Mouse (Mus musculus): ENCODE measurements around the gene Ddah2. TPM values are rescaled to one million over a fixed set of nuclear protein-coding genes. Genes with fewer than 3 reads are reported as not detected.

Gene Ddah2
- polyA plus RNA-seq, 1 experiment from 2014 or later: 484 TPM

GRCm38 (mm10) chr17:35082841-35083576 is 24.2 kb downstream of the Ddah2 start:
- H3K27me3 ChIP-seq (replicated peaks; ENCODE audit: control insufficient read depth, insufficient read depth, low read length): no peaks in the 10 kb centered on the region
- no peak overlapping the region for H3K4me2 ChIP-seq (ENCODE audit: low read length)
- 85% methylated on average over 16 of the region's 16 CpGs for WGBS
- no peaks in the 10 kb centered on the region for H3K9me3 ChIP-seq (ENCODE audit: control insufficient read depth, low read length)
- no peak overlapping the region for H3K9ac ChIP-seq (replicated peaks; ENCODE audit: low read depth, low read length)
- no peak overlapping the region for H3K27ac ChIP-seq (ENCODE audit: low read length)
- no peaks in the 10 kb centered on the region for H3K36me3 ChIP-seq (ENCODE audit: control insufficient read depth, insufficient read depth)
- ATAC-seq: no peak
- H3K4me1 ChIP-seq (replicated peaks; ENCODE audit: control insufficient read depth, insufficient read depth, low read length): peaks cover 5% of the 10 kb centered on the region; the same call in 1 of the 2 replicates
- H3K4me3 ChIP-seq (replicated peaks; ENCODE audit: low read length): no peak overlapping the region

GRCm38 (mm10) chr17:35083929-35084497 is 25.2 kb downstream of the Ddah2 start:
- Histone ChIP-seq H3K4me1 (replicated peaks; ENCODE audit: control insufficient read depth, insufficient read depth, low read length) (peaks cover 3% of the 10 kb centered on the region; the same call in 1 of the 2 replicates), H3K27me3 (replicated peaks; ENCODE audit: control insufficient read depth, insufficient read depth, low read length) (no peaks in the 10 kb centered on the region), H3K27ac (ENCODE audit: low read length) (no peak overlapping the region), H3K36me3 (ENCODE audit: control insufficient read depth, insufficient read depth) (no peaks in the 10 kb centered on the region), H3K4me2 (ENCODE audit: low read length) (no peak overlapping the region), H3K9me3 (ENCODE audit: control insufficient read depth, low read length) (no peaks in the 10 kb centered on the region), H3K4me3 (replicated peaks; ENCODE audit: low read length) (no peak overlapping the region), H3K9ac (replicated peaks; ENCODE audit: low read depth, low read length) (no peak overlapping the region)
- 88% methylated on average over 3 of the region's 3 CpGs for WGBS
- ATAC-seq: no peak

GRCm38 (mm10) chr17:35085208-35085865 is 26.5 kb downstream of the Ddah2 start, which contains the start of gene Ly6g6f:
Ly6g6f (minus strand) TSS chr17:35085610.
- H3K36me3 ChIP-seq (ENCODE audit: control insufficient read depth, insufficient read depth): no peaks in the 10 kb centered on the region

GRCm38 (mm10) chr17:35088151-35088550 is 29.3 kb downstream of the Ddah2 start:
- Histone ChIP-seq H3K27me3 (replicated peaks; ENCODE audit: control insufficient read depth, insufficient read depth, low read length) (no peaks in the 10 kb centered on the region), H3K4me3 (replicated peaks; ENCODE audit: low read length) (no peak overlapping the region), H3K4me1 (replicated peaks; ENCODE audit: control insufficient read depth, insufficient read depth, low read length) (peaks cover 13% of the 10 kb centered on the region), H3K27ac (ENCODE audit: low read length) (no peak overlapping the region; the same call in 1 of the 2 replicates), H3K9me3 (ENCODE audit: control insufficient read depth, low read length) (no peaks in the 10 kb centered on the region), H3K9ac (replicated peaks; ENCODE audit: low read depth, low read length) (no peak overlapping the region), H3K36me3 (ENCODE audit: control insufficient read depth, insufficient read depth) (peaks cover 7% of the 10 kb centered on the region; the same call in 1 of the 2 replicates), H3K4me2 (ENCODE audit: low read length) (no peak overlapping the region)
- WGBS: 47% methylated on average over 2 of the region's 2 CpGs
- no peak for ATAC-seq

More at GRCm38 (mm10) chr17:35085208-35085865, 26.5 kb downstream of the Ddah2 start, which contains the start of gene Ly6g6f:
- Histone ChIP-seq H3K27ac (ENCODE audit: low read length) (no peak within 1 kb of the TSS), H3K9me3 (ENCODE audit: control insufficient read depth, low read length) (no peaks in the 10 kb centered on the region), H3K4me1 (replicated peaks; ENCODE audit: control insufficient read depth, insufficient read depth, low read length) (peaks cover 11% of the 10 kb centered on the region), H3K9ac (replicated peaks; ENCODE audit: low read depth, low read length) (no peak within 1 kb of the TSS), H3K27me3 (replicated peaks; ENCODE audit: control insufficient read depth, insufficient read depth, low read length) (no peaks in the 10 kb centered on the region), H3K4me2 (ENCODE audit: low read length) (no peak within 1 kb of the TSS), H3K4me3 (replicated peaks; ENCODE audit: low read length) (no peak within 1 kb of the TSS)
- WGBS: 84% methylated on average over 7 of the region's 7 CpGs
- ATAC-seq: no peak

- Histone ChIP-seq H3K9me3 (ENCODE audit: control insufficient read depth, low read length) (no peaks in the 10 kb centered on the region), H3K9ac (replicated peaks; ENCODE audit: low read depth, low read length) (peak within 1 kb of the TSS; percentile 92), H3K4me2 (ENCODE audit: low read length) (peak within 1 kb of the TSS; percentile 66), H3K4me3 (replicated peaks; ENCODE audit: low read length) (peak within 1 kb of the TSS; percentile 67), H3K27me3 (replicated peaks; ENCODE audit: control insufficient read depth, insufficient read depth, low read length) (no peaks in the 10 kb centered on the region), H3K27ac (ENCODE audit: low read length) (peak within 1 kb of the TSS; percentile 98), H3K4me1 (replicated peaks; ENCODE audit: control insufficient read depth, insufficient read depth, low read length) (peaks cover 13% of the 10 kb centered on the region), H3K36me3 (ENCODE audit: control insufficient read depth, insufficient read depth) (peaks cover 7% of the 10 kb centered on the region; the same call in 1 of the 2 replicates)
- peak; percentile 98 for ATAC-seq
- 3% methylated on average over 63 of the region's 67 CpGs for WGBS
These were observed 30.2 kb downstream of the Ddah2 start, which contains the start of gene Abhd16a for GRCm38 (mm10) chr17:35088825-35089644. Abhd16a (plus strand) TSS chr17:35089263.

- peak overlapping the region; percentile 67 for H3K4me3 ChIP-seq (replicated peaks; ENCODE audit: low read length)
- 48% methylated on average over 8 of the region's 8 CpGs for WGBS
- H3K27me3 ChIP-seq (replicated peaks; ENCODE audit: control insufficient read depth, insufficient read depth, low read length): no peaks in the 10 kb centered on the region
- H3K36me3 ChIP-seq (ENCODE audit: control insufficient read depth, insufficient read depth): peaks cover 7% of the 10 kb centered on the region; the same call in 1 of the 2 replicates
- H3K27ac ChIP-seq (ENCODE audit: low read length): peak overlapping the region; percentile 98
- peak overlapping the region; percentile 66 for H3K4me2 ChIP-seq (ENCODE audit: low read length)
- peaks cover 13% of the 10 kb centered on the region for H3K4me1 ChIP-seq (replicated peaks; ENCODE audit: control insufficient read depth, insufficient read depth, low read length)
- H3K9me3 ChIP-seq (ENCODE audit: control insufficient read depth, low read length): no peaks in the 10 kb centered on the region
- peak overlapping the region; percentile 92 for H3K9ac ChIP-seq (replicated peaks; ENCODE audit: low read depth, low read length)
- ATAC-seq: peak; percentile 13; the same call in 1 of the 2 replicates
These were observed 31.5 kb downstream of the Ddah2 start for GRCm38 (mm10) chr17:35090166-35090932.

- Histone ChIP-seq H3K36me3 (ENCODE audit: control insufficient read depth, insufficient read depth) (peaks cover 13% of the 10 kb centered on the region), H3K4me3 (replicated peaks; ENCODE audit: low read length) (no peak overlapping the region), H3K9me3 (ENCODE audit: control insufficient read depth, low read length) (no peaks in the 10 kb centered on the region), H3K27ac (ENCODE audit: low read length) (no peak overlapping the region), H3K9ac (replicated peaks; ENCODE audit: low read depth, low read length) (no peak overlapping the region), H3K4me1 (replicated peaks; ENCODE audit: control insufficient read depth, insufficient read depth, low read length) (peaks cover 13% of the 10 kb centered on the region), H3K27me3 (replicated peaks; ENCODE audit: control insufficient read depth, insufficient read depth, low read length) (no peaks in the 10 kb centered on the region), H3K4me2 (ENCODE audit: low read length) (no peak overlapping the region)
- WGBS: 86% methylated on average over 14 of the region's 14 CpGs
- no peak for ATAC-seq
These were observed 33.8 kb downstream of the Ddah2 start for GRCm38 (mm10) chr17:35092403-35093198.
